Mouse (Mus musculus) mouse trophoblast stem cell (cell line): Measurements from ENCODE around the gene Gm21973.

ENCODE experiments used
- in situ Hi-C, 2 experiments: fragments of 300-500 bp; cut with MseI, MboI; formaldehyde crosslinking; loops; 2 replicates in 1 of 2; 3 replicates in 1 of 2; pipeline ENCODE4 v1.15.1; 2025

Gm21973 gene

DNA sequence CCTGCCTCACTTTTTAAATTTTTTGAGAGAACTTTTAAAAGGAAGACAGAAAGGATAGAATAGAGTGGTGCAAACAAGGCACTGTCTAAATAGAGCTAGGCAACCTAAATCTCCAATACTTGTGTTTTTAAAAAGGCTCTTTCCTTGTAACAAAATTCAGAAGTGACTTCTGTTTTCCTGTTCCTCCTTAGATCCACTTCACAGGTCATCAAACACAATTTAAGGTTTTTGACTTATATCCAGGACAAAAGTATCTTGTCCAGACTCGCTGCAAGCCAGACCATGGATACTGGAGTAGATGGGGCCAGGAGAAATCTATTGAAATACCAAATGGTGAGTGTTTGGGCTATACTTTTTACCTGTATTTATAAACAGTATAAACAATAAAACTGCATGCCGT, at the start of gene Gm21973:
Gm21973 (plus strand) TSS at position 301 of the 400 bp plus-strand sequence.
- in situ Hi-C loops = no loop called here

DNA sequence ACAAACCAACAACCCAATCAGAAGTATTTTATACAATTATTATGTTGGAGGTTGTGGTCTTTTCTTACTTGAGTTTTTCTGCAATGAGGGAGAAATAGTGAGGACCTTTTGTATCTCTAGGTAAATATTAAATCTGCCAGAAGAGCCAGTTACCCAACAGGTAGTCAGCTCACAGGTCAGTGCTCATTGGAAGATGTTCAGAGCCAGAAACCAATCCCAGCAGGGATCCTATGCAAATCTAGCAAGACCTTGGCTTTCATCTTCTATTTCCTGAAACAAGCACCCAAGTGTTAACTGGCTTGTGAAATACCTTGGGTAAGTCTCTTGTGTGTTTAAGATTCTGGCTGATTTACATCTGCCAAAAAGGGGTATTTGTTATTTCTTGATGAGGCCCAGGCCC, 48.8 kb upstream of the Gm21973 start:
- in situ Hi-C loops = no loop called here

DNA sequence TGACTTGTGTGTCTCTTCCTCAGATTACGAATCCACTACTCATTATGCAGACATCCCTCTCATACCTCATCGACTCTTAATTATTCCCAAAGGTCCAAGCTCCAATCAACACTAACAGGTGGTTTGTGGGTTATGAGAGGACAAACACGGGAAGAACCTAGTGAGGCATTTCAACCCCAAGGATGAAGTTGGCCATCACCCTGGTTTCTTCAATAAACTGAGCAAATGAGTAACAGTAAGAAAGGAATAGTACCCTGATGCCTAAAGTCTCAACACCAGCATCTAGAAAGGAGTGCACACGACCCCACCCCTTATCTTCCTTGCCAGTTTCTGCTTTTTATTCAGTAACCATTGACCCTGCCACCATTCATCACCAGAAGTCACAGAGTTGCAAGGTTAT, 47.7 kb upstream of the Gm21973 start:
- in situ Hi-C loops = no loop called here

DNA sequence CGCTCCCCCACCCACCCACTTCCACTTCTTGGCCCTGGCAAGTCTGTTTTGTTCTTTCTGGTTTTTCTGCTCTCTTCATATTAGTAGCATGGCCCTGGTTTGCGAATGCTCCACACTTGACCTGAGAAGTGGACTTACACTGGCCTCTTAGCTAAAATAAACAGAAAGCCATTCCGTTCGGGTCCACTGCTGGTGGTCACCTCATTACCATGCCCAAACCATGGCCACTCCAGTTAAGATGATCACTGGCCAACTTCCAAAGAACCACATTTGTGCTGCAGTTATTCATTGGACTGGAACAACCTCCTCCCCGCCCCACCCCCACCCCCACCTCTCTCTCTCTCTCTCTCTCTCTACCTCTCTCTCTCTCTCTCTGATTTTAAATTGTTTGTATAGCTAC, 43.6 kb upstream of the Gm21973 start:
- in situ Hi-C loops = no loop called here

GRCm38 (mm10) chr15:10283661-10284060, 41.5 kb upstream of the Gm21973 start:
- in situ Hi-C loops = no loop called here

DNA sequence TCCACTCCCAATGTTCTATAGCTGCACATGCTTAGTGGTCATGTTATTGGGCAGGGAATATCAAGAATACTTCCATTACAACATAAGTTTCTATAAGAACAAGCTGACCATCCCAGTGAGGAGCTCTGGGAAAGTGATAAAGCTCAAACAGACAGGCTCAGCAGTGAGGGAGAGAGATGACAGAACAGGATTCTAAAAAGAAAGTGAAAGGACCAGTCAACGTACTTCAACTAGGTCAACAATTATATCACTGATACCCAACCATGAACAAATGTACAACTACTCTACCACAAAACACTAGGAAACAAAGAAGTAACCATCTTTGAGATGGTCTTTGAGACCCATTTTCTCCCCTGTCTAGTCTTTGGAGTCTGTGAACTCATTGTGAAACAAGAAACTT, 28.6 kb upstream of the Gm21973 start:
- in situ Hi-C loops = no loop called here

DNA sequence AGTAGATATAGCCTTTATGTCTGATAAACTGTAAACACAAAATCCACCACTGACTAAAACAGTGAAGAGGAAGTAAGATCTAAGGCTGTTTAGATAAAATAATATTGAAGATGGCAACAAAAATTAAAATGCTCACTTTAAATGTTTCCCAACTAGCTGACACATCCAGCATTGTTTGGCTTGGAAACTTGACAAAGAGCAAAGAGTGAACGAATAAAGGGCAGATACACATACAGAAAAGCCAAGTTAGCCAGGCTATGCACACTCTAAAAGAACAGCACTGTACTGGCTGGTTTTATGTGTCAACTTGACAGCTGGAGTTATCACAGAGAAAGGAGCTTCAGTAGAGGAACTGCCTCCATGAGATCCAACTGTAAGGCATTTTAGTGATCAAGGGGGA, 27.1 kb upstream of the Gm21973 start:
- in situ Hi-C loops = no loop called here

DNA sequence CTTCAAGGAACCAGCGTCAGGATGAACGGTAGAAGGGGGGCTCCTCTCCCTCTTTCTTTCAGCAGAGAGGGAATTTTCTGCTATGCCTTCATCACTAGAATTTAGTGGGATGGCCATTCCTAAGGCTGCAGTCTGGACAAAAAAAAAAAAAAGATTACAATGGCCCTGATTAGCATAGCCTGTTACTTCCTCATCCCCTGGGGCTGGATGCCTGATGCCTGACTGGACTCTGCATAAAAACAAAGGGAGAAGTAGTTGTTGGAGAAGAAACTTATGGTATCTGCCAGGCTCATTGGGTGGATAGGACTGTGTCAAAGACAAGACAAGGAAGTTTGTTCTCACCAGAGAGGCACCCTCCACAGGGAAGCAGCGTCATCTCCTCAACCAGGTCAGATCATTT, 25.7 kb upstream of the Gm21973 start:
- in situ Hi-C loops = no loop called here

DNA sequence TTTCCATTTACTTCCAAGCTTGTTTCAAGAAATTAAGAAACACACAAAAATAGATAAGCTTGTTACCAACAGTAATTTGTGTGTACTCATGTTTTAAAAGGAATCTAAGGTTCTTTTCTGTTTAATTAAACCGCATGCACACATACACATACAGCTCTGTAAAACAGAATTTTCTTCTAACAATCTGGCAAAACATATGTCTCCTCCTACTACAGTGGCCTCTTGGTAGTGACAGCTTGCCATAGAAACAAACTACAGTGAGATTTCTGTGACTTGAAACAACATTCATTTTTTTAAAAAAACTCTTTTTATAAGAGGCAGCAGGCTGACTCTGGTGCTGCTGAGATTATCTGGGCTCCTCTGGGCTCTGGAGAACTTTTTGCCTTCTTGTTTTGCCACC, 18.7 kb upstream of the Gm21973 start:
- in situ Hi-C loops = loop anchor here in 1 of 2 experiments (25.0 kb wide), 1 partner anchor 844 kb away; no protein-coding TSS in a partner anchor

DNA sequence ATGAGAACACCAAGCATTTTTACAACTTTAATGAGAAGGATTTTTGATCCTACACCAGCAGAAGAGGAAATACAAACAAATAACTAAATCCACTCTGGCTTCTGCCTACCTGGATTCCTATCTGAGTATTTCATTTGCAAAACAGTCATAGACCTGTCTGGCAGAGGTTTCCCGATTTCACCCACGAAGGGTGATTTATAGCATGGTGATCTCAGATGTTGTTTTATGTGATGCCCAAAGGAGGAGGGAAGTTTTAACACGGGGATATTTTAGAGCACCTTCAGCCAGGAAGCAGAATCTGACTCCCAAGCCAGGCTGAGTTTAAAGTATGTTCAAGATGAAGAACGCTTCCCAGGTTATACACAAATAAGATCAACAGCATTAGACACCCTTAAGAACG, 13.4 kb upstream of the Gm21973 start:
- in situ Hi-C loops = loop anchor here in 1 of 2 experiments (25.0 kb wide), 1 partner anchor 850 kb away; no protein-coding TSS in a partner anchor

DNA sequence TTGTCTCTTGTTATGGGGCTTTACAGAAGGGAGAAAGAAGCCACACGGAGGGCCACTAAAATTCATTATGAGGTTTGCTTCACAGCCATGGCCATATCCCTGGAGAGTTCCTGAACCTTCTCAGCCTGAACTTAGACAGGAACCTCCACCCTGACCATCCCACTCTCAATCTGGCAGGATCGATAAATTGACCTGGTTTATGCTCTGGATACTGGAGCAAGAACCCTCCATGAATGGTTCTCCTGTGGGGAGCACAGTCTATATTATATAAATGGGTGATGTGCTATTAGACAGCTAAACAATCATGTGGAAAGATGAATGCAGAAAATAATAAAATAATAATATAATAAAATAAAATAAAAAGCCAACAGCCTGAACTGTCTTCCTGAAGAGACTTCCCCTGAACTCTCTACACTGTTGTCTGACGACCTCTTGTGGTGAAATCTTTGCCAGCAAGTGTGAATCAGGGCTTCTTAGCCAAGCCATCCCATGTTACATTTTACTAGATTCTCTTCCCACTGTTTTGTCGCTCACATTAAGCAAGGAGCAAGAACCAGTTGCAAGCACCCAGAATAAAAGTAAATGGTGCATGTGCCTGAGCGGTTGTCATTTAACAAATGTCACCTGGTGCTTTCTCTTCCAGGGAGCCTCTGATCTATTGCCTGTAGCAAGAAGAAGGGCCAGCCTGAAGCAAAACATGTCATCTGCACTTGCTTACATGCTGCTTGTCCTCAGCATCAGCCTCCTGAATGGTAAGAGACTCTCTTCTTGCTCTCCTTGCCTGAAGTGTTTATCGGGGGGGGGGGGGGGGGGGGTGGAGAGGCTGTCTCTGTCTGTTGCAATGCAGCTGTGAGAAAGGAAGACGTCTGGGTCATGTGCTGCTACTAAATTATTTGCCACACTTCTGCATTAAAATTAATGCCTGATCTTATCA, 11.4 kb upstream of the Gm21973 start:
- in situ Hi-C loops = loop anchor here in 1 of 2 experiments (25.0 kb wide), 1 partner anchor 851 kb away; no protein-coding TSS in a partner anchor

- in situ Hi-C loops = no loop called here
Measured at GRCm38 (mm10) chr15:10330626-10331025, 5.4 kb downstream of the Gm21973 start.

DNA sequence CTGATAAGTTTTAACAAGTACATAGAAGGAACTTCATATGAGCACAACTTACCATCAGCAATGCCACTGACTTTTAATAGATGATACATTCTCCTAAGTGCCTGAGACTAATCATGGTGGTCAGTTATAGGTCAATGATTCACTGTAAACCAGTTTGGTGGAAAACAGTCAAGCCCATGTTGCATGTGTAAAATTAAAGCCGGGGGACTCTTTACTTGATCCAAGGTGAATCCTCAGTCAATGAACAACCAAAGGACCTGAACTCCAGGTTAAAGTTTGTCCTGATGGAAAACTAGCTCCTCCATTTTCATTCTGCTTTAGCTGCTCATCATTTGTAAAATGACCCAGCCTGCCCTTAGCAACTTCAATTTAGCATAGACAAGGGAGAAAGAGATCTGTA, 7.4 kb downstream of the Gm21973 start:
- in situ Hi-C loops = no loop called here

GRCm38 (mm10) chr15:10338606-10339005, 13.4 kb downstream of the Gm21973 start:
- in situ Hi-C loops = no loop called here

GRCm38 (mm10) chr15:10347044-10347443, 21.9 kb downstream of the Gm21973 start:
- in situ Hi-C loops = no loop called here

- in situ Hi-C loops = no loop called here
Measured at GRCm38 (mm10) chr15:10358039-10358948, 33.1 kb downstream of the Gm21973 start, which contains the start of gene Agxt2. Gene Agxt2 (plus strand): TSS chr15:10358532.

DNA sequence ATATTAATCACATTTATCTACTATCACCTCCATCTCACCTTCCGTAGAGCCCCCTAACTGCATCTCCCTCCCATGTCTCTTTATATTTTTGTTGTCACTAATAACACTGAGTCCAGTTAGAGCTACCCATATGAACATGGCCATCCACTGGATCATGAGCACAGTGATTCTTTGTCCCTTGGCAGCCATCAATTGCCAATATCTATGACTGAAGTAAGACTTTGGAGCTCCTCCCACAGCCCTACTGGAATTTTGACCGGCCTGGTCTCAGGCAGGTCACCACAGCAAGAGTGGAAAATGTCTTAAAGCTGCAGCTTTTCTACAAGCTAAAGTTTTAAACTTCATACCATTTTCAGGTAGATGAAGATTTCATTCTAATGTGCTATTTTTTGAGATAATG, 41.2 kb downstream of the Gm21973 start:
- in situ Hi-C loops = no loop called here

DNA sequence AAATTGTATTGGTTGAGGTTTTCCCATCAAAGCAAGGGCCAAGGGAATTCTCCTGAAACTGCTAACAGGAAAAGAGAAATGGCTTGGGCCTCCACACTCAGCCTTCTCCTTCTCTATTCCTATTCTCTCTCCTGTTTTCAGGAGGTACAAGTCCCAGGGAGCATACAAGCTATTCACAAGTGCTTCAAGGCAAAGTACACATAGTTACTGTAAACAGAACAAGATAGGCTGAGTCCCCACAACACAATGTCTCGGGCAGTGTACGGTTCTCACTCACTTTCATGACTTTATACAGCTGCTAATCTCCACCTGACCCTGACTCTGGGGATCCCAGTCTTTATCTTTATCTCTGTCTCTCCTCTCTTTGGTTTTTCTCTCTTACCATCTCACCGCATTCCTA, 50.2 kb downstream of the Gm21973 start:
- in situ Hi-C loops = no loop called here

GRCm38 (mm10) chr15:10378338-10378959, 53.3 kb downstream of the Gm21973 start:
- in situ Hi-C loops = no loop called here

- in situ Hi-C loops = no loop called here
Measured at GRCm38 (mm10) chr15:10379757-10380458, 54.7 kb downstream of the Gm21973 start.

DNA sequence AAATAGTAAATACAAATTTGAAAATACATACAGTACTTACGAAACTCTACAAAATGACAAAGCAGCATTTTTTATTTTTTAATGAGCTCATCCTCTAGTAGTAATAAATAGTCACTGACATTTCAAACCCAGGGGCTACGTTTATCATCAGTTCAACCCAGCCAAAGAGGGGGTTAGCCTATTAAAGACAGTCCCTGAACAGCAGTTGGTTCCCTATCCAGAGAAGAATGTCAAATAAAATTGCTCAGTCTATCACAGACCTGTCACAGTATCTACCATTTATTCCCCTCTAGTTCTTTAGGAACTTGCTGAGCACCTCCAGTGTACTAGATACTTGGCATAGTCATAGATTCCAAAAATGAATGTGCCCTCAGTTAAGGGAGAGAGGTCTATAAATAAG, 62.1 kb downstream of the Gm21973 start:
- in situ Hi-C loops = no loop called here
